In the genomic region with DNA sequence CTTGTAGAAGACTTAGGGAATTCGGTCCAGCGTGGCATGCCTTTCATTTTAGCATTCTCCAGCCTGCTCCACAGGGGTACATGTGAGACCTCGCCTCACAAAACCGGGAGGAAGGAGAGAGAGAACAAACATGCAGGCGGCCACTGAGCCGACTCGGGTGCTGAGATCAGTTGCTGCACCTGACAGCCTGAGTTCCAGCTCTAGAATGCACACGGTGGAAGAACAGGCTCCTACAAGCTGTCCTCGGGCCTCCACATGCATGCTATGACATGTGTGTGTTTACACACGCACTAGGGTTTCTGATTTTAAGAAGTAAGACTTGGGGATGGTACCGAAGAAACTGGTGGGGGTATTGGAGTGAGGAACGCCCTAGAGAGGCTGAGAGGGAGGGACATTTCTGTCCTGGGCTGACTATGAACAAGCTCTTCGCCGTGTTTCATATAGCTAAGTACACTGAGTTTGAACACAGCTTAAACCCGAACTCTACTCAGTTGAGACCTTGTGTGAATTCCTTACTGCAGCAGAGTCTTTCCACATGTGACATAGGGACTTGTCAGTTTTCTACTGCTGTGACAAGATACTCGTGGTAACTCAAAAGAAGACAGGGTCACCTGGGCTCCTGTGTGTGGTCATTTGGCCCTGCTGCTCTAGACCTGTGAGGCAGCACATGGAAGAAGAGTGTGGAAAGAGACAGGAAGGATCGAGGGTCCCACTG, we compare ENCODE assay signal across 1 mouse cellular context.
TF ChIP-seq lines count a peak whose summit lies in the region.

No protein-coding gene starts in this region.

TF ChIP-seq in MEL, 35 proteins besides CTCF, POLR2A, EP300 and RAD21:
- no peak for TF ChIP-seq ETS1 (IDR thresholded peaks at IDR 0.05; ENCODE audit: low read depth, low read length)
- peak; percentile 55; the same call in 1 of the 2 replicates for TF ChIP-seq POLR2AphosphoS2 (IDR thresholded peaks at IDR 0.05; ENCODE audit: low read length)
TF ChIP-seq in MEL: peak in this region for 1.
